Mouse (Mus musculus): ENCODE data around the gene Cdc123. TPM values are rescaled to one million over a fixed set of nuclear protein-coding genes. Genes with fewer than 3 reads are reported as not detected.

The Cdc123 gene
- polyA plus RNA-seq, 1 experiment from 2014 or later: 273 TPM

- WGBS: 63% methylated on average over 9 of the region's 9 CpGs
- Histone ChIP-seq H3K9me3 (no peaks in the 10 kb centered on the region), H3K27ac (no peak overlapping the region), H3K36me3 (peaks cover 20% of the 10 kb centered on the region), H3K4me2 (replicated peaks) (no peak overlapping the region), H3K4me3 (replicated peaks) (no peak overlapping the region), H3K27me3 (replicated peaks) (no peaks in the 10 kb centered on the region), H3K9ac (no peak overlapping the region), H3K4me1 (replicated peaks) (no peaks in the 10 kb centered on the region)
- no peak for ATAC-seq
Observed at GRCm38 (mm10) chr2:5801182-5801640, 43.8 kb downstream of the Cdc123 start.

GRCm38 (mm10) chr2:5797816-5798672, 46.9 kb downstream of the Cdc123 start:
- Histone ChIP-seq H3K27me3 (replicated peaks) (no peaks in the 10 kb centered on the region), H3K4me3 (replicated peaks) (no peak overlapping the region), H3K36me3 (peaks cover 39% of the 10 kb centered on the region), H3K4me1 (replicated peaks) (no peaks in the 10 kb centered on the region), H3K27ac (no peak overlapping the region), H3K9ac (no peak overlapping the region), H3K4me2 (replicated peaks) (no peak overlapping the region), H3K9me3 (no peaks in the 10 kb centered on the region)
- 83% methylated on average over 11 of the region's 11 CpGs for WGBS
- no peak for ATAC-seq

- Histone ChIP-seq H3K27me3 (replicated peaks) (no peaks in the 10 kb centered on the region), H3K9me3 (no peaks in the 10 kb centered on the region), H3K4me1 (replicated peaks) (no peaks in the 10 kb centered on the region), H3K9ac (no peak overlapping the region), H3K36me3 (peaks cover 30% of the 10 kb centered on the region), H3K27ac (no peak overlapping the region), H3K4me3 (replicated peaks) (no peak overlapping the region), H3K4me2 (replicated peaks) (no peak overlapping the region)
- no peak for ATAC-seq
- 82% methylated on average over 10 of the region's 10 CpGs for WGBS
Observed at GRCm38 (mm10) chr2:5793771-5794170, 51.2 kb downstream of the Cdc123 start.

GRCm38 (mm10) chr2:5792056-5792455, 52.9 kb downstream of the Cdc123 start:
- H3K4me3 ChIP-seq (replicated peaks): no peak overlapping the region
- WGBS: 96% methylated on average over 5 of the region's 5 CpGs
- H3K27me3 ChIP-seq (replicated peaks): no peaks in the 10 kb centered on the region
- no peaks in the 10 kb centered on the region for H3K9me3 ChIP-seq
- peaks cover 26% of the 10 kb centered on the region for H3K36me3 ChIP-seq
- no peak for ATAC-seq
- no peak overlapping the region for H3K4me2 ChIP-seq (replicated peaks)
- no peak overlapping the region for H3K9ac ChIP-seq
- no peaks in the 10 kb centered on the region for H3K4me1 ChIP-seq (replicated peaks)
- no peak overlapping the region for H3K27ac ChIP-seq

GRCm38 (mm10) chr2:5789625-5790160, 55.3 kb downstream of the Cdc123 start:
- peak; percentile 25; the same call in 1 of the 2 replicates for ATAC-seq
- Histone ChIP-seq H3K27me3 (replicated peaks) (no peaks in the 10 kb centered on the region), H3K4me1 (replicated peaks) (no peaks in the 10 kb centered on the region), H3K27ac (no peak overlapping the region), H3K36me3 (peaks cover 5% of the 10 kb centered on the region), H3K4me2 (replicated peaks) (no peak overlapping the region), H3K4me3 (replicated peaks) (no peak overlapping the region), H3K9me3 (no peaks in the 10 kb centered on the region), H3K9ac (0 out of 2 replicates have a peak overlapping the region, but pooled peaks have one; percentile 36)
- WGBS: 23% methylated on average over 4 of the region's 4 CpGs

GRCm38 (mm10) chr2:5787391-5787790, 57.6 kb downstream of the Cdc123 start:
- Histone ChIP-seq H3K36me3 (no peaks in the 10 kb centered on the region), H3K4me2 (replicated peaks) (no peak overlapping the region), H3K27ac (no peak overlapping the region), H3K9me3 (no peaks in the 10 kb centered on the region), H3K27me3 (replicated peaks) (no peaks in the 10 kb centered on the region), H3K9ac (no peak overlapping the region), H3K4me3 (replicated peaks) (no peak overlapping the region), H3K4me1 (replicated peaks) (no peaks in the 10 kb centered on the region)
- ATAC-seq: no peak
- 90% methylated on average over 3 of the region's 3 CpGs for WGBS

- ATAC-seq: no peak
- no peaks in the 10 kb centered on the region for H3K4me1 ChIP-seq (replicated peaks)
- H3K27ac ChIP-seq: no peak overlapping the region
- 83% methylated on average over 2 of the region's 2 CpGs for WGBS
- H3K27me3 ChIP-seq (replicated peaks): no peaks in the 10 kb centered on the region
- no peak overlapping the region for H3K4me3 ChIP-seq (replicated peaks)
- no peaks in the 10 kb centered on the region for H3K9me3 ChIP-seq
- no peak overlapping the region for H3K4me2 ChIP-seq (replicated peaks)
- no peak overlapping the region for H3K9ac ChIP-seq
- H3K36me3 ChIP-seq: no peaks in the 10 kb centered on the region
Observed at GRCm38 (mm10) chr2:5772464-5772863, 72.5 kb downstream of the Cdc123 start.

GRCm38 (mm10) chr2:5770708-5771241, 74.2 kb downstream of the Cdc123 start:
- no peaks in the 10 kb centered on the region for H3K27me3 ChIP-seq (replicated peaks)
- H3K9me3 ChIP-seq: no peaks in the 10 kb centered on the region
- no peaks in the 10 kb centered on the region for H3K4me1 ChIP-seq (replicated peaks)
- ATAC-seq: no peak
- H3K4me3 ChIP-seq (replicated peaks): no peak overlapping the region
- H3K9ac ChIP-seq: no peak overlapping the region
- 56% methylated on average over 8 of the region's 8 CpGs for WGBS
- no peaks in the 10 kb centered on the region for H3K36me3 ChIP-seq
- H3K27ac ChIP-seq: no peak overlapping the region
- H3K4me2 ChIP-seq (replicated peaks): no peak overlapping the region

GRCm38 (mm10) chr2:5769630-5770029, 75.3 kb downstream of the Cdc123 start:
- Histone ChIP-seq H3K36me3 (no peaks in the 10 kb centered on the region), H3K27me3 (replicated peaks) (no peaks in the 10 kb centered on the region), H3K4me3 (replicated peaks) (no peak overlapping the region), H3K4me1 (replicated peaks) (no peaks in the 10 kb centered on the region), H3K9me3 (no peaks in the 10 kb centered on the region), H3K27ac (no peak overlapping the region), H3K9ac (no peak overlapping the region), H3K4me2 (replicated peaks) (no peak overlapping the region)
- ATAC-seq: no peak

- no peak overlapping the region for H3K4me3 ChIP-seq (replicated peaks)
- H3K27me3 ChIP-seq (replicated peaks): no peaks in the 10 kb centered on the region
- no peak overlapping the region for H3K27ac ChIP-seq
- no peaks in the 10 kb centered on the region for H3K4me1 ChIP-seq (replicated peaks)
- no peaks in the 10 kb centered on the region for H3K36me3 ChIP-seq
- H3K9ac ChIP-seq: no peak overlapping the region
- no peaks in the 10 kb centered on the region for H3K9me3 ChIP-seq
- no peak overlapping the region for H3K4me2 ChIP-seq (replicated peaks)
- 87% methylated on average over 4 of the region's 4 CpGs for WGBS
- no peak for ATAC-seq
Observed at GRCm38 (mm10) chr2:5768946-5769345, 76.0 kb downstream of the Cdc123 start.

GRCm38 (mm10) chr2:5762031-5762430, 82.9 kb downstream of the Cdc123 start:
- H3K9me3 ChIP-seq: no peaks in the 10 kb centered on the region
- no peak for ATAC-seq
- H3K9ac ChIP-seq: no peak overlapping the region
- H3K36me3 ChIP-seq: no peaks in the 10 kb centered on the region
- no peak overlapping the region for H3K27ac ChIP-seq
- WGBS: 93% methylated on average over 3 of the region's 3 CpGs
- no peak overlapping the region for H3K4me2 ChIP-seq (replicated peaks)
- no peak overlapping the region for H3K4me3 ChIP-seq (replicated peaks)
- no peaks in the 10 kb centered on the region for H3K27me3 ChIP-seq (replicated peaks)
- H3K4me1 ChIP-seq (replicated peaks): no peaks in the 10 kb centered on the region

GRCm38 (mm10) chr2:5760479-5761008, 84.4 kb downstream of the Cdc123 start:
- H3K4me2 ChIP-seq (replicated peaks): no peak overlapping the region
- no peak overlapping the region for H3K4me3 ChIP-seq (replicated peaks)
- H3K27me3 ChIP-seq (replicated peaks): no peaks in the 10 kb centered on the region
- H3K9ac ChIP-seq: no peak overlapping the region
- no peak overlapping the region for H3K27ac ChIP-seq
- no peaks in the 10 kb centered on the region for H3K4me1 ChIP-seq (replicated peaks)
- ATAC-seq: no peak
- WGBS: 92% methylated on average over 8 of the region's 8 CpGs
- no peaks in the 10 kb centered on the region for H3K36me3 ChIP-seq
- no peaks in the 10 kb centered on the region for H3K9me3 ChIP-seq
